In the genomic region with DNA sequence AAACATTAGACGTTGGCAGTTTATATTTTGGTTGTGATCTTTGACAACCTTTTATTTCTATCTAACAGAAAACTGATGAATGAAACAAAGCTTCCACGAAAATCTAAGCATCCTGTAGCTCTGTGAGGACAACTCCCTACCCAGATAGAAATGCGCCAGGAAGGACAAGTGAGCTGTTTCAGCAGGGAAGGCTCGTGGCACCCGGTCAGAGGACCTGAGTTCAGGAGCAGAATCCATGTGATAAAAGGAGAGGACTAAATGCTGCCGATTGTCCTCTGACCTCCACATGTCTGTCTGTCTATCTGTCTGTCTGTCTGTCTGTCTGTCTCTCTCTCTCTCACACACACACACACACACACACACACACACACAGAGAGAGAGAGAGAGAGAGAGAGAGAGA, we compare ENCODE assay signal across 19 mouse cellular contexts.
DNase-seq lines count a peak whose midpoint lies in the region; ATAC-seq and TF ChIP-seq lines count a peak whose summit lies in the region.
"Had no signal": no experiment of that assay in that cellular context is flagged by ENCODE, and none has a peak within 500 bp of the region (broad histone marks: within the 10 kb centered on the region; RNA-seq: fewer than 3 reads in every experiment).

No protein-coding gene starts in this region.

- TF ChIP-seq CTCF in liver, postnatal 0 days (IDR thresholded peaks at IDR 0.05; ENCODE audit: low read depth): no peak

- no peak overlapping the region; the same call in 1 of the 2 replicates for H3K4me2 ChIP-seq in heart, embryonic 13.5 days
- no peak overlapping the region for H3K4me2 ChIP-seq in lung, embryonic 16.5 days (ENCODE audit: low read depth, low read length)
- H3K4me2 ChIP-seq in liver, embryonic 11.5 days: no peak overlapping the region
- H3K4me2 ChIP-seq in liver, postnatal 0 days (ENCODE audit: low read depth, low read length): no peak overlapping the region
- H3K4me2 ChIP-seq: embryonic facial prominence, embryonic 15.5 days; hindbrain, embryonic 14.5 days; neural tube, embryonic 15.5 days had no signal

- WGBS in heart, embryonic 13.5 days: 41% methylated on average over 6 of the region's 6 CpGs
- WGBS in lung, embryonic 16.5 days: 28% methylated on average over 6 of the region's 6 CpGs
- 59% methylated on average over 6 of the region's 6 CpGs for WGBS in liver, embryonic 11.5 days
- 47% methylated on average over 6 of the region's 6 CpGs for WGBS in liver, postnatal 0 days (ENCODE audit: insufficient replicate concordance)

- no peak for TF ChIP-seq EP300 in liver, postnatal 0 days (IDR thresholded peaks at IDR 0.05; ENCODE audit: low read depth)

- no peak overlapping the region for H3K4me3 ChIP-seq in heart, embryonic 13.5 days
- H3K4me3 ChIP-seq in lung, embryonic 16.5 days (ENCODE audit: low read length): no peak overlapping the region
- H3K4me3 ChIP-seq in liver, embryonic 11.5 days (ENCODE audit: low read depth, low read length): no peak overlapping the region
- no peak overlapping the region for H3K4me3 ChIP-seq in liver, postnatal 0 days (ENCODE audit: low read depth, low read length)
- H3K4me3 ChIP-seq: embryonic facial prominence, embryonic 15.5 days; forebrain, embryonic 10.5 days; intestine, embryonic 15.5 days; layer of hippocampus, adult 2 months; megakaryocyte, embryonic 14.5 days; myocyte; neural tube, embryonic 15.5 days had no signal

- H3K9ac ChIP-seq in heart, embryonic 13.5 days: no peak overlapping the region
- H3K9ac ChIP-seq in lung, embryonic 16.5 days (ENCODE audit: low read length): no peak overlapping the region
- H3K9ac ChIP-seq in liver, embryonic 11.5 days (ENCODE audit: low read depth, low read length): no peak overlapping the region
- no peak overlapping the region for H3K9ac ChIP-seq in liver, postnatal 0 days (replicated peaks)
- H3K9ac ChIP-seq: embryonic facial prominence, embryonic 15.5 days; hindbrain, embryonic 14.5 days; intestine, embryonic 15.5 days; neural tube, embryonic 15.5 days had no signal

- DNase-seq in heart, postnatal 4 days: no peak
- no peak for DNase-seq in lung, postnatal 36 days
- DNase-seq in liver, embryonic 11.5 days (ENCODE audit: low spot score): no peak
- DNase-seq in liver, postnatal 0 days: no peak
- no peak for DNase-seq in yolk sac, embryonic 10.5 days (ENCODE audit: low spot score)
- DNase-seq: cerebellum, adult 2 months; cerebellum, postnatal 36 days; layer of hippocampus, postnatal 36 days; thymus, postnatal 36 days had no signal

- no peaks in the 10 kb centered on the region for H3K27me3 ChIP-seq in heart, embryonic 13.5 days (replicated peaks)
- H3K27me3 ChIP-seq in lung, embryonic 16.5 days (ENCODE audit: control insufficient read depth, insufficient read depth, low read depth, low read length): no peaks in the 10 kb centered on the region
- no peaks in the 10 kb centered on the region for H3K27me3 ChIP-seq in liver, embryonic 11.5 days (replicated peaks; ENCODE audit: control insufficient read depth, insufficient read depth, low read length)
- no peaks in the 10 kb centered on the region for H3K27me3 ChIP-seq in liver, postnatal 0 days (ENCODE audit: insufficient read depth, low read length)
- H3K27me3 ChIP-seq: embryonic facial prominence, embryonic 15.5 days; intestine, embryonic 15.5 days; megakaryocyte, embryonic 14.5 days; neural tube, embryonic 15.5 days had no signal

- H3K9me3 ChIP-seq in heart, embryonic 13.5 days: peaks cover 6% of the 10 kb centered on the region; the same call in 1 of the 2 replicates
- H3K9me3 ChIP-seq in lung, embryonic 16.5 days (ENCODE audit: control insufficient read depth, low read length): peaks cover 5% of the 10 kb centered on the region
- H3K9me3 ChIP-seq in liver, embryonic 11.5 days (ENCODE audit: control insufficient read depth, low read length): peaks cover 3% of the 10 kb centered on the region; the same call in 1 of the 2 replicates
- no peaks in the 10 kb centered on the region for H3K9me3 ChIP-seq in liver, postnatal 0 days (ENCODE audit: low read length)
- H3K9me3 ChIP-seq: embryonic facial prominence, embryonic 15.5 days; forebrain, embryonic 10.5 days; intestine, embryonic 15.5 days; neural tube, embryonic 15.5 days had no signal

- peaks cover 33% of the 10 kb centered on the region for H3K4me1 ChIP-seq in heart, embryonic 13.5 days
- peaks cover 23% of the 10 kb centered on the region for H3K4me1 ChIP-seq in lung, embryonic 16.5 days (replicated peaks; ENCODE audit: control insufficient read depth, insufficient read depth, low read length)
- peaks cover 15% of the 10 kb centered on the region for H3K4me1 ChIP-seq in liver, embryonic 11.5 days (replicated peaks; ENCODE audit: control insufficient read depth, insufficient read depth, low read length)
- H3K4me1 ChIP-seq in liver, postnatal 0 days (ENCODE audit: insufficient read depth): peaks cover 8% of the 10 kb centered on the region; the same call in 1 of the 2 replicates
- H3K4me1 ChIP-seq: megakaryocyte, embryonic 14.5 days had no signal

- 0 out of 2 replicates have a peak, but pooled peaks cover 4% of the 10 kb centered on the region for H3K36me3 ChIP-seq in heart, embryonic 13.5 days
- 0 out of 2 replicates have a peak, but pooled peaks cover 4% of the 10 kb centered on the region for H3K36me3 ChIP-seq in lung, embryonic 16.5 days (ENCODE audit: control insufficient read depth, insufficient read depth, low read length)
- H3K36me3 ChIP-seq in liver, embryonic 11.5 days (ENCODE audit: control insufficient read depth, insufficient read depth, low read length): no peaks in the 10 kb centered on the region
- no peaks in the 10 kb centered on the region for H3K36me3 ChIP-seq in liver, postnatal 0 days (replicated peaks; ENCODE audit: insufficient read depth, low read length)
- H3K36me3 ChIP-seq: embryonic facial prominence, embryonic 15.5 days; forebrain, embryonic 10.5 days; intestine, embryonic 15.5 days; neural tube, embryonic 15.5 days had no signal

- ATAC-seq in heart, embryonic 13.5 days (ENCODE audit: extremely low read depth, insufficient number of reproducible peaks, low FRiP score, low TSS enrichment): no peak
- ATAC-seq in lung, embryonic 16.5 days (ENCODE audit: low read depth): no peak
- ATAC-seq in liver, embryonic 11.5 days (replicated peaks; ENCODE audit: low FRiP score): no peak
- ATAC-seq in liver, postnatal 0 days: no peak

- peak overlapping the region; percentile 84 for H3K27ac ChIP-seq in heart, embryonic 13.5 days (replicated peaks)
- H3K27ac ChIP-seq in lung, embryonic 16.5 days (ENCODE audit: low read length): peak overlapping the region; percentile 94
- peak overlapping the region; percentile 95 for H3K27ac ChIP-seq in liver, embryonic 11.5 days (ENCODE audit: low read depth, low read length)
- H3K27ac ChIP-seq in liver, postnatal 0 days (ENCODE audit: low read depth): peak overlapping the region; percentile 84; the same call in 1 of the 2 replicates
- H3K27ac ChIP-seq: forebrain, embryonic 10.5 days; layer of hippocampus, adult 2 months; neural tube, embryonic 15.5 days had no signal
